Mouse (Mus musculus) stomach, embryonic 16.5 days (tissue): ENCODE measurements around the gene Ift80. TPM values are rescaled to one million over a fixed set of nuclear protein-coding genes. Genes with fewer than 3 reads are reported as not detected.

Source experiments
- ATAC-seq: fragments of 200-750 bp; cut with Nextera tagmentation; 2 replicates; pipeline ENCODE4 v1.8.0; 2017; ENCODE audit warnings: moderate number of reproducible peaks, moderate TSS enrichment; ENCODE audit not compliant: insufficient read depth, low FRiP score
- H3K27ac ChIP-seq: fragments of 300-500 bp; sonication (generic); 2 replicates; pipeline ENCODE4 v1.5.1; 2014; ENCODE audit warnings: low read length
- H3K27me3 ChIP-seq: fragments of 300-500 bp; sonication (generic); 2 replicates; pipeline ENCODE4 v1.6.1; 2014; ENCODE audit warnings: low read length, control low read depth, mixed read lengths; ENCODE audit not compliant: control insufficient read depth, insufficient read depth
- H3K36me3 ChIP-seq: fragments of 300-500 bp; sonication (generic); 2 replicates; pipeline ENCODE4 v1.6.1; 2014; ENCODE audit warnings: low read length; ENCODE audit not compliant: control insufficient read depth, insufficient read depth
- H3K4me1 ChIP-seq: fragments of 300-500 bp; sonication (generic); 2 replicates; pipeline ENCODE4 v1.6.1; 2014; ENCODE audit warnings: low read length, control low read depth, mixed read lengths; ENCODE audit not compliant: control insufficient read depth, insufficient read depth
- H3K4me2 ChIP-seq: fragments of 300-500 bp; sonication (generic); 2 replicates; pipeline ENCODE4 v1.6.1; 2014; ENCODE audit warnings: low read depth, low read length, mixed read lengths
- H3K4me3 ChIP-seq: fragments of 300-500 bp; sonication (generic); replicated peaks from 2 replicates; pipeline ENCODE4 v1.5.1; 2014; ENCODE audit warnings: mild to moderate bottlenecking, low read length
- H3K9ac ChIP-seq: fragments of 300-500 bp; sonication (generic); 2 replicates; pipeline ENCODE4 v1.6.1; 2014; ENCODE audit warnings: low read length
- H3K9me3 ChIP-seq: fragments of 300-500 bp; sonication (generic); replicated peaks from 2 replicates; pipeline ENCODE4 v1.6.1; 2016; ENCODE audit warnings: low read length, control low read depth; ENCODE audit not compliant: control insufficient read depth
- WGBS: fragments of 180-500 bp; shearing (Covaris S2); extraction: QIAGEN DNeasy Blood & Tissue Kit; methylation state at CpG from one replicate; pipeline ENCODE4 v1.1.7; 2014; 5-methylcytosine and 5-hydroxymethylcytosine counted together
- polyA plus RNA-seq: library from polyadenylated mRNA; unstranded; fragments of >200 nt; fragmentation: Nextera tagmentation; extraction: Ambion mirVana; gene quantifications from 2 replicates; pipeline ENCODE4 v1.2.1, GENCODE M21; 2015

Gene Ift80
- polyA plus RNA-seq, result 12.7 and 13.7 TPM in 2 replicates

- Histone ChIP-seq H3K4me3 (peak within 1 kb of the TSS; percentile 84), H3K4me1 (peaks cover 13% of the 10 kb centered on the region), H3K36me3 (no peaks in the 10 kb centered on the region), H3K9ac (peak within 1 kb of the TSS; percentile 92), H3K9me3 (no peaks in the 10 kb centered on the region), H3K27ac (peak within 1 kb of the TSS; percentile 94), H3K27me3 (no peaks in the 10 kb centered on the region), H3K4me2 (peak within 1 kb of the TSS; percentile 86)
- ATAC-seq, result peak; percentile 96
- under 1% methylated on average over 76 of the region's 76 CpGs for WGBS
These were observed at the start of gene Ift80, which contains the start of gene Smc4 for GRCm38 (mm10) chr3:69004437-69005337. Gene Ift80, minus strand, starts transcription at chr3:69004570. Gene Smc4, plus strand, starts transcription at chr3:69004738.

- no peak for ATAC-seq
- Histone ChIP-seq H3K4me3 (no peak overlapping the region), H3K36me3 (no peaks in the 10 kb centered on the region), H3K4me1 (no peaks in the 10 kb centered on the region), H3K9ac (no peak overlapping the region), H3K27me3 (no peaks in the 10 kb centered on the region), H3K9me3 (no peaks in the 10 kb centered on the region), H3K27ac (no peak overlapping the region), H3K4me2 (no peak overlapping the region)
- 88% methylated on average over 11 of the region's 11 CpGs for WGBS
These were observed 47.5 kb upstream of the Ift80 start for GRCm38 (mm10) chr3:69051894-69052293.

DNA sequence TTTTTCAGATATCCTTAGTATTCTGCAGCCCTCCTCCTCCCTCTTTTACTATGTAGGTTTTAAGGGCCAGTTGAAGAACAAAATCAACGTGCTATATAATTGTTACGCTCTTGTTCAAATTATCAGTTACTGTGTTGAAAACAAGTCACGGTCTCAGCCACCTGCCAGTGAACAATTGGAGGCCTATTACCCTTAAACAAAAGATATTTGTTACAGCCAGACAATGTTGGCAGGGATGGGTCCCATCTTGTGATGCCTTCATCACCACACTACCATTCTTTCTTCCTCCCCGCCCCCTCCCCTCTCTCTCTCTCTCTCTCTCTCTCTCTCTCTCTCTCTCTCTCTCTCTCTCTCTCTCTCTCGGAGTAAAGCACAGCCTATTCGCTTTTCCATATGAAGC lies 44.6 kb upstream of the Ift80 start:
- WGBS, result 78% methylated on average over 6 of the region's 6 CpGs
- no peaks in the 10 kb centered on the region for H3K36me3 ChIP-seq
- no peak for ATAC-seq
- H3K9ac ChIP-seq, result no peak overlapping the region
- H3K27me3 ChIP-seq, result no peaks in the 10 kb centered on the region
- 0 out of 2 replicates have a peak, but pooled peaks cover 4% of the 10 kb centered on the region for H3K4me1 ChIP-seq
- no peaks in the 10 kb centered on the region for H3K9me3 ChIP-seq
- H3K4me3 ChIP-seq, result no peak overlapping the region
- H3K27ac ChIP-seq, result no peak overlapping the region
- H3K4me2 ChIP-seq, result no peak overlapping the region

DNA sequence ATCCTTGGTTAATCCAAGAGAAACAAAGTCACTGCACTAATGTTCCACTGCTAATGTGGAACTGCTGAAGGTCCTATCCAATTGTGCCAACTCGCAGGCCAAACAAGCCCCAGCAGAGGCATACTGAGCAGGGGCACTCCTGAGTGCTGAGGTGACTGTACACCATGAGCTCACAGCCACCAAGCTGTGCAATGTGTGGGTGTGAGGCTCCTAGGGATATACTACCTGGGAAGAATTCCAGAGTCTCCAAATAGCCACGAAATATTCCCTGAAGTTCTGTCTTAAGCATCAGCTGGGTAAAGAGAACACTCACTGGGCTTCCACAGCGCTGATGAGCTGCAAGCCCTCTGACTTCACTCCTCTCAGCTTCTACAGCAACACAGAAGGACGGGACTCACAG lies 43.3 kb upstream of the Ift80 start:
- Histone ChIP-seq H3K4me1 (peaks cover 9% of the 10 kb centered on the region; the same call in 1 of the 2 replicates), H3K27ac (no peak overlapping the region), H3K4me2 (no peak overlapping the region), H3K9me3 (no peaks in the 10 kb centered on the region), H3K4me3 (no peak overlapping the region), H3K9ac (no peak overlapping the region), H3K27me3 (no peaks in the 10 kb centered on the region), H3K36me3 (no peaks in the 10 kb centered on the region)
- no peak for ATAC-seq
- 82% methylated on average over 4 of the region's 4 CpGs for WGBS

GRCm38 (mm10) chr3:69046509-69046908 lies 42.1 kb upstream of the Ift80 start:
- no peak for ATAC-seq
- Histone ChIP-seq H3K9ac (no peak overlapping the region), H3K36me3 (no peaks in the 10 kb centered on the region), H3K27me3 (no peaks in the 10 kb centered on the region), H3K4me3 (no peak overlapping the region), H3K9me3 (no peaks in the 10 kb centered on the region), H3K27ac (no peak overlapping the region), H3K4me2 (no peak overlapping the region), H3K4me1 (peaks cover 13% of the 10 kb centered on the region)
- WGBS, result 51% methylated on average over 4 of the region's 4 CpGs

GRCm38 (mm10) chr3:69045750-69046149 lies 41.4 kb upstream of the Ift80 start:
- no peaks in the 10 kb centered on the region for H3K9me3 ChIP-seq
- 27% methylated on average over 13 of the region's 13 CpGs for WGBS
- H3K36me3 ChIP-seq, result no peaks in the 10 kb centered on the region
- peak overlapping the region; percentile 91 for H3K9ac ChIP-seq
- peaks cover 15% of the 10 kb centered on the region for H3K4me1 ChIP-seq
- no peak for ATAC-seq
- no peak overlapping the region for H3K27ac ChIP-seq
- H3K27me3 ChIP-seq, result no peaks in the 10 kb centered on the region
- peak overlapping the region; percentile 70 for H3K4me3 ChIP-seq
- H3K4me2 ChIP-seq, result peak overlapping the region; percentile 93

DNA sequence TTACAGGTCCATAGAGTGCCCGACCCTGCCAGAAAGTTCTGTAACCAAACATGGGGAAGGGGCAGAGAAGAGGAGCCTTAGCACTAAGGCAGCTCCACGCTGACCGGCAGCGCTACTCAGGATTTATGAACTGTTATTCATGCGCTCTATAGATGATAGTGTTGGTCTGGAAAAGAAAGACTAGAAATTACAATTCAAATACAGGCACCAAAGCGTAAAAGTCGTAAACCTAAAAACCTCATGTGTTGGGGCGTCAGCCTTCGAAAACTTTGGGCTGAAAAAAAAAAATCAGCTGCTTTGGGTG lies 41.0 kb upstream of the Ift80 start:
- Histone ChIP-seq H3K9me3 (no peaks in the 10 kb centered on the region), H3K36me3 (peaks cover under 1% of the 10 kb centered on the region; the same call in 1 of the 2 replicates), H3K9ac (peak overlapping the region; percentile 91), H3K4me1 (peaks cover 15% of the 10 kb centered on the region), H3K27ac (peak overlapping the region; percentile 91), H3K4me2 (peak overlapping the region; percentile 93), H3K27me3 (no peaks in the 10 kb centered on the region), H3K4me3 (peak overlapping the region; percentile 70)
- ATAC-seq, result no peak
- WGBS, result 4% methylated on average over 9 of the region's 9 CpGs

DNA sequence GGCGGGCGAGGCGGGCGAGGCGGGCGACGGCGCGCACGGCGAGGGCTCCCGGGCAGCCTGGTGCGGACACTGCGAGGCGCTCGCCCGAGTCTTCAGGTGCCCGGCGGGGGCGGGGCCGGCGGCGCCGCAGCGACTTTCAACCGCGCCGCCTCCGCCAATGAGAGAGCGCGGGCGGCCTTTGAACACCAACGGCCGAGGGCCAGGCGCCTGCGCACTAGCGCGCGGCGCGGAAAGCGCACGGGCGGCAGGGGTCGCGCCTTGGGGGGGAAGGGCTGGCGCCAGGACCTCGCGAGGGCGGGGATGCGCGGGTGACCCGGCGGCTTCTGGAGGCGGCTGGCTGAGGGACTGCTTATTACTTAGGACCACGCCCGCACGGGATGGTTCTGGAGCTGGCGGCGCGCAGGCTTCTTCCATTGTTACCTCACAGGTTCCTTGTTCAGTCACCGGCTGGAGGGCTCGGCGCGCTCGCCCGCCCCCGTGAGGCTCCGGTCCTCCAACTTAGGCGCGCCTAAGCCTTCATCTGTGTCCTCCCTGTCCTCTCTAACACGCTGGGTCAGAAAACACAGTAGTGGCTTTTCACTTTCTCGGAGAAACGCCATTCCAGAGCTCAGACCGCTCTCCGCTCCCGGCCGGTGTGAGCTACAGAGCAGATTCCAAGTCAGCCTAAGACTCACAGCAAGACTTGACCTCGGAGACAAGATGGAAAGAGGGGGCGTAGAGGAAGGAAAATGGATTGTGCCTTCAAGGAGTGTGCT lies 40.5 kb upstream of the Ift80 start, which contains the start of gene Trim59:
Gene Trim59, minus strand, starts transcription at position 111 of the 755 bp plus-strand sequence.
- WGBS, result under 1% methylated on average over 79 of the region's 80 CpGs
- peak within 1 kb of the TSS; percentile 70 for H3K4me3 ChIP-seq
- peak; percentile 95 for ATAC-seq
- peak within 1 kb of the TSS; percentile 93 for H3K4me2 ChIP-seq
- H3K9me3 ChIP-seq, result no peaks in the 10 kb centered on the region
- peak within 1 kb of the TSS; percentile 91 for H3K27ac ChIP-seq
- H3K27me3 ChIP-seq, result no peaks in the 10 kb centered on the region
- H3K36me3 ChIP-seq, result peaks cover 4% of the 10 kb centered on the region; the same call in 1 of the 2 replicates
- peaks cover 15% of the 10 kb centered on the region for H3K4me1 ChIP-seq
- peak within 1 kb of the TSS; percentile 91 for H3K9ac ChIP-seq

DNA sequence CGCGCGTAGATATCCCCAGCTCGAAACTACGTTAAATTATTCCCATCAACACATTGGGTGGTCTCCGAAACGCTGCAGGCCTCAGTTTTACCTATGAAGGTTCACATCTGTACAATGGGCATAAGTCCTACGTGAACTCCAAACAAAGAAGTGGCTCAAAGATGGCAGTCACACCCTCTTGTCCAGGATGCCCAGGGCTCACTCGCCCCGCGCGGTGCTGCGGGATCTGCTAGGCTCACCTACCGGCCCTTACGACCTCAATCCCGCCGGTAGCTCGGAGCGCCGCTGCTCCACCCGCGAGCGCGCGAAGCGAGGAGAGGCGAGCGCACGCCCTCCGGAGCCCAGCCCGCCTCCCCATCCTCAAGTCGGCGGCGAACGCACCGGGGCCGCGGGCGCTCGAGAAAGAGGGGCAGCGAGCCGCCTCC lies 39.8 kb upstream of the Ift80 start:
- peaks cover 4% of the 10 kb centered on the region; the same call in 1 of the 2 replicates for H3K36me3 ChIP-seq
- under 1% methylated on average over 38 of the region's 42 CpGs for WGBS

More for the DNA sequence above, 39.8 kb upstream of the Ift80 start:
- H3K4me2 ChIP-seq, result peak overlapping the region; percentile 72
- H3K4me1 ChIP-seq, result peaks cover 15% of the 10 kb centered on the region
- H3K27ac ChIP-seq, result peak overlapping the region; percentile 88
- no peaks in the 10 kb centered on the region for H3K9me3 ChIP-seq
- H3K4me3 ChIP-seq, result peak overlapping the region; percentile 70
- ATAC-seq, result peak; percentile 65
- H3K9ac ChIP-seq, result peak overlapping the region; percentile 91
- no peaks in the 10 kb centered on the region for H3K27me3 ChIP-seq
